Mouse (Mus musculus): ENCODE measurements around the gene Inava. TPM values are rescaled to one million over a fixed set of nuclear protein-coding genes. Genes with fewer than 3 reads are reported as not detected.

Inava gene
- total RNA-seq (2017) = not detected in 2 replicates

GRCm38 (mm10) chr1:136233892-136234594 lies at the start of gene Inava:
Gene Inava (minus strand): TSS chr1:136234264.
- peak; percentile 18; the same call in 1 of the 2 replicates for ATAC-seq (ENCODE audit: extremely low read depth, insufficient number of reproducible peaks, low FRiP score, poor library complexity, severe bottlenecking)

- no peak for ATAC-seq (ENCODE audit: extremely low read depth, insufficient number of reproducible peaks, low FRiP score, poor library complexity, severe bottlenecking)
Measured at GRCm38 (mm10) chr1:136277366-136277765, 43.3 kb upstream of the Inava start.

- ATAC-seq (ENCODE audit: extremely low read depth, insufficient number of reproducible peaks, low FRiP score, poor library complexity, severe bottlenecking) = no peak
Measured at GRCm38 (mm10) chr1:136268224-136268623, 34.2 kb upstream of the Inava start.

- no peak for ATAC-seq (ENCODE audit: extremely low read depth, insufficient number of reproducible peaks, low FRiP score, poor library complexity, severe bottlenecking)
Measured at GRCm38 (mm10) chr1:136266127-136266526, 32.1 kb upstream of the Inava start.

- ATAC-seq (ENCODE audit: extremely low read depth, insufficient number of reproducible peaks, low FRiP score, poor library complexity, severe bottlenecking) = no peak
Measured at GRCm38 (mm10) chr1:136263355-136263754, 29.3 kb upstream of the Inava start.

GRCm38 (mm10) chr1:136260635-136261238 lies 26.7 kb upstream of the Inava start, which contains the start of gene Gpr25:
Gene Gpr25 (minus strand): TSS chr1:136260873.
- ATAC-seq (ENCODE audit: extremely low read depth, insufficient number of reproducible peaks, low FRiP score, poor library complexity, severe bottlenecking) = no peak

GRCm38 (mm10) chr1:136259893-136260634 lies 26.0 kb upstream of the Inava start:
- ATAC-seq (ENCODE audit: extremely low read depth, insufficient number of reproducible peaks, low FRiP score, poor library complexity, severe bottlenecking) = no peak

- ATAC-seq (ENCODE audit: extremely low read depth, insufficient number of reproducible peaks, low FRiP score, poor library complexity, severe bottlenecking) = no peak
Measured at GRCm38 (mm10) chr1:136259543-136259892, 25.5 kb upstream of the Inava start.

GRCm38 (mm10) chr1:136258495-136258894 lies 24.4 kb upstream of the Inava start:
- ATAC-seq (ENCODE audit: extremely low read depth, insufficient number of reproducible peaks, low FRiP score, poor library complexity, severe bottlenecking) = no peak

GRCm38 (mm10) chr1:136255657-136256056 lies 21.6 kb upstream of the Inava start:
- ATAC-seq (ENCODE audit: extremely low read depth, insufficient number of reproducible peaks, low FRiP score, poor library complexity, severe bottlenecking) = no peak

GRCm38 (mm10) chr1:136255174-136255573 lies 21.1 kb upstream of the Inava start:
- ATAC-seq (ENCODE audit: extremely low read depth, insufficient number of reproducible peaks, low FRiP score, poor library complexity, severe bottlenecking) = no peak

- no peak for ATAC-seq (ENCODE audit: extremely low read depth, insufficient number of reproducible peaks, low FRiP score, poor library complexity, severe bottlenecking)
Measured at GRCm38 (mm10) chr1:136254503-136255065, 20.5 kb upstream of the Inava start.

- no peak for ATAC-seq (ENCODE audit: extremely low read depth, insufficient number of reproducible peaks, low FRiP score, poor library complexity, severe bottlenecking)
Measured at GRCm38 (mm10) chr1:136253472-136253871, 19.4 kb upstream of the Inava start.

GRCm38 (mm10) chr1:136249662-136250061 lies 15.6 kb upstream of the Inava start:
- ATAC-seq (ENCODE audit: extremely low read depth, insufficient number of reproducible peaks, low FRiP score, poor library complexity, severe bottlenecking) = peak; percentile 36; the same call in 1 of the 2 replicates

GRCm38 (mm10) chr1:136247393-136247792 lies 13.3 kb upstream of the Inava start:
- no peak for ATAC-seq (ENCODE audit: extremely low read depth, insufficient number of reproducible peaks, low FRiP score, poor library complexity, severe bottlenecking)

GRCm38 (mm10) chr1:136244469-136244868 lies 10.4 kb upstream of the Inava start:
- no peak for ATAC-seq (ENCODE audit: extremely low read depth, insufficient number of reproducible peaks, low FRiP score, poor library complexity, severe bottlenecking)

- ATAC-seq (ENCODE audit: extremely low read depth, insufficient number of reproducible peaks, low FRiP score, poor library complexity, severe bottlenecking) = no peak
Measured at GRCm38 (mm10) chr1:136241801-136242200, 7.7 kb upstream of the Inava start.

- ATAC-seq (ENCODE audit: extremely low read depth, insufficient number of reproducible peaks, low FRiP score, poor library complexity, severe bottlenecking) = no peak
Measured at GRCm38 (mm10) chr1:136238495-136238894, 4.4 kb upstream of the Inava start.

GRCm38 (mm10) chr1:136234595-136235092 lies 580 bp upstream of the Inava start:
- no peak for ATAC-seq (ENCODE audit: extremely low read depth, insufficient number of reproducible peaks, low FRiP score, poor library complexity, severe bottlenecking)

Data from neutrophil, adult 5-6 weeks (primary cell).